Mouse (Mus musculus) gastrocnemius, adult 2 months (tissue): Measurements from ENCODE around the gene Gpsm1. TPM values are rescaled to one million over a fixed set of nuclear protein-coding genes. Genes with fewer than 3 reads are reported as not detected.

Experiments used
- DNase-seq: peaks from one replicate; pipeline ENCODE4 v3.0.0; 2022
- H3K27ac ChIP-seq: fragments of 200-600 bp; 2 replicates; pipeline ENCODE4 v1.8.1; 2022; ENCODE audit warnings: mild to moderate bottlenecking
- H3K4me3 ChIP-seq: fragments of 200-600 bp; 2 replicates; pipeline ENCODE4 v1.8.1; 2022; ENCODE audit warnings: mild to moderate bottlenecking, moderate library complexity
- CTCF ChIP-seq: fragments of 200-600 bp; IDR thresholded peaks from 2 replicates; pipeline ENCODE4 v1.8.1; 2022; ENCODE audit warnings: antibody characterized with exemption, mild to moderate bottlenecking, moderate library complexity
- intact Hi-C: fragments of 180-260 bp; cut with DNase I; formaldehyde crosslinking; loops from one replicate; pipeline ENCODE4 v1.15.1; 2025
- total RNA-seq, 2 experiments: library from RNA; stranded (reverse); gene quantifications; 2 replicates each; pipeline ENCODE4 v1.2.3; 2021

Gpsm1 gene
- total RNA-seq, 2 experiments from 2014 or later: 2.3 to 2.6 TPM

- no peak for DNase-seq
- no peak for TF ChIP-seq CTCF
- Histone ChIP-seq H3K4me3 (no peak overlapping the region), H3K27ac (no peak overlapping the region)
- intact Hi-C loops: loop anchor here (2.0 kb wide), 1 partner anchor 268 kb away; no protein-coding TSS in a partner anchor
These were observed 16.5 kb upstream of the Gpsm1 start for GRCm38 (mm10) chr2:26298856-26299230.

- intact Hi-C loops: loop anchor here (2.0 kb wide), 1 partner anchor 267 kb away; no protein-coding TSS in a partner anchor
- DNase-seq: no peak
- Histone ChIP-seq H3K27ac (no peak overlapping the region), H3K4me3 (no peak overlapping the region)
- no peak for TF ChIP-seq CTCF
These were observed 16.0 kb upstream of the Gpsm1 start for GRCm38 (mm10) chr2:26299336-26299735.

- TF ChIP-seq CTCF: no peak
- intact Hi-C loops: loop anchor here (1.0 kb wide), 1 partner anchor 52 kb away; the partner anchor contains the start of gene Dnlz
- DNase-seq: peak; percentile 51
- Histone ChIP-seq H3K27ac (no peak overlapping the region), H3K4me3 (no peak overlapping the region)
These were observed 15.0 kb upstream of the Gpsm1 start for GRCm38 (mm10) chr2:26300161-26300807.

GRCm38 (mm10) chr2:26300808-26301174 lies 14.5 kb upstream of the Gpsm1 start:
- Histone ChIP-seq H3K27ac (no peak overlapping the region), H3K4me3 (no peak overlapping the region)
- TF ChIP-seq CTCF: peak; percentile 96
- intact Hi-C loops: loop anchor here (1.0 kb wide), 1 partner anchor 52 kb away; the partner anchor contains the start of gene Dnlz
- peak; percentile 88 for DNase-seq

- intact Hi-C loops: no loop called here
- TF ChIP-seq CTCF: no peak
- no peak overlapping the region for H3K27ac ChIP-seq
- H3K4me3 ChIP-seq: no peak overlapping the region
- DNase-seq: no peak
These were observed 13.3 kb upstream of the Gpsm1 start for GRCm38 (mm10) chr2:26302005-26302503.

GRCm38 (mm10) chr2:26304711-26305110 lies 10.6 kb upstream of the Gpsm1 start:
- intact Hi-C loops: no loop called here
- no peak for TF ChIP-seq CTCF

GRCm38 (mm10) chr2:26305555-26305954 lies 9.8 kb upstream of the Gpsm1 start:
- Histone ChIP-seq H3K4me3 (no peak overlapping the region), H3K27ac (no peak overlapping the region)
- intact Hi-C loops: no loop called here
- no peak for DNase-seq
- no peak for TF ChIP-seq CTCF

More at GRCm38 (mm10) chr2:26304711-26305110, 10.6 kb upstream of the Gpsm1 start:
- Histone ChIP-seq H3K27ac (no peak overlapping the region), H3K4me3 (no peak overlapping the region)
- no peak for DNase-seq

- intact Hi-C loops: no loop called here
- no peak overlapping the region for H3K27ac ChIP-seq
- no peak overlapping the region for H3K4me3 ChIP-seq
- no peak for TF ChIP-seq CTCF
- DNase-seq: no peak
These were observed 8.6 kb upstream of the Gpsm1 start for GRCm38 (mm10) chr2:26306702-26307101.

- peak; percentile 45 for DNase-seq
- peak overlapping the region; percentile 63 for H3K27ac ChIP-seq
- H3K4me3 ChIP-seq: no peak overlapping the region
- TF ChIP-seq CTCF: no peak
- intact Hi-C loops: no loop called here
These were observed 5.6 kb upstream of the Gpsm1 start for GRCm38 (mm10) chr2:26309739-26310138.

- Histone ChIP-seq H3K4me3 (no peak overlapping the region), H3K27ac (no peak overlapping the region)
- intact Hi-C loops: no loop called here
- no peak for TF ChIP-seq CTCF
- DNase-seq: no peak
These were observed 3.4 kb upstream of the Gpsm1 start for GRCm38 (mm10) chr2:26311936-26312335.

- TF ChIP-seq CTCF: peak; percentile 8; the same call in 1 of the 2 replicates
- no peak for DNase-seq
- no peak overlapping the region for H3K4me3 ChIP-seq
- H3K27ac ChIP-seq: no peak overlapping the region
- intact Hi-C loops: no loop called here
These were observed 2.5 kb upstream of the Gpsm1 start for GRCm38 (mm10) chr2:26312812-26313211.

GRCm38 (mm10) chr2:26313394-26313793 lies 1.9 kb upstream of the Gpsm1 start:
- Histone ChIP-seq H3K4me3 (no peak overlapping the region), H3K27ac (peak overlapping the region; percentile 93; the same call in 1 of the 2 replicates)
- no peak for DNase-seq
- intact Hi-C loops: no loop called here
- no peak for TF ChIP-seq CTCF

- TF ChIP-seq CTCF: no peak
- peak; percentile 80 for DNase-seq
- intact Hi-C loops: loop anchor here (5.0 kb wide), 1 partner anchor 38 kb away; the partner anchor contains the start of gene Dnlz
- Histone ChIP-seq H3K4me3 (peak overlapping the region; percentile 89), H3K27ac (peak overlapping the region; percentile 93)
These were observed 839 bp upstream of the Gpsm1 start for GRCm38 (mm10) chr2:26314281-26315071.
